Mouse (Mus musculus) liver, adult 2 months (tissue): Measurements from ENCODE around the gene Olfr944.

Experiments used
- CTCF ChIP-seq: fragments of 200-500 bp; IDR thresholded peaks from 2 replicates; pipeline ENCODE4 v1.5.1; 2011; ENCODE audit warnings: low read depth, low read length, control low read depth
- POLR2A ChIP-seq: fragments of 200-500 bp; IDR thresholded peaks from 2 replicates; pipeline ENCODE4 v1.6.1; 2011; ENCODE audit warnings: low read length, control low read depth; ENCODE audit not compliant: insufficient read depth; ENCODE audit errors: extremely low read depth

GRCm38 (mm10) chr9:39166004-39166403 is 35.7 kb upstream of the Olfr944 start, which contains the start of gene Olfr943:
- TF ChIP-seq CTCF: no peak
- no peak for TF ChIP-seq POLR2A
